Mouse (Mus musculus) kidney, postnatal 36 days (tissue): Measurements from ENCODE around the gene Vmn2r58.
"Not testable (repeated sequence)": the region's sequence is repeated elsewhere in the genome, so short reads cannot be mapped to it uniquely, and the experiment has no call there.

Source experiments
- DNase-seq, 2 experiments: peaks; one replicate each; pipeline ENCODE4 v3.0.0; 2021 to 2022; ENCODE audit warnings: mixed read lengths in 2 of 2

The Vmn2r58 gene

GRCm38 (mm10) chr7:41872612-41873011, at the start of gene Vmn2r58:
Gene Vmn2r58 (minus strand): TSS chr7:41872712.
- not testable (repeated sequence) for DNase-seq
